Mouse (Mus musculus) neural tube, embryonic 14.5 days (tissue): ENCODE data around the gene Msi1. TPM values are rescaled to one million over a fixed set of nuclear protein-coding genes. Genes with fewer than 3 reads are reported as not detected.
"Not testable (repeated sequence)": the region's sequence is repeated elsewhere in the genome, so short reads cannot be mapped to it uniquely, and the experiment has no call there.

ENCODE experiments used
- ATAC-seq: fragments of 200-750 bp; cut with Nextera tagmentation; 2 replicates; pipeline ENCODE4 v1.8.0; 2017; ENCODE audit warnings: low read depth, mild to moderate bottlenecking, moderate TSS enrichment, moderate library complexity
- H3K27ac ChIP-seq: fragments of 300-500 bp; sonication (generic); 2 replicates; pipeline ENCODE4 v1.5.1; 2014; ENCODE audit warnings: low read depth, mild to moderate bottlenecking, control low read depth, low read length, moderate library complexity, mixed read lengths
- H3K27me3 ChIP-seq: fragments of 300-500 bp; sonication (generic); 2 replicates; pipeline ENCODE4 v1.6.1; 2014; ENCODE audit warnings: low read length; ENCODE audit not compliant: control insufficient read depth, insufficient read depth
- H3K36me3 ChIP-seq: fragments of 300-500 bp; sonication (generic); 2 replicates; pipeline ENCODE4 v1.6.1; 2014; ENCODE audit warnings: low read length, mixed read lengths; ENCODE audit not compliant: control insufficient read depth, insufficient read depth
- H3K4me1 ChIP-seq: fragments of 300-500 bp; sonication (generic); 2 replicates; pipeline ENCODE4 v1.6.1; 2014; ENCODE audit warnings: low read length; ENCODE audit not compliant: control insufficient read depth, insufficient read depth
- H3K4me2 ChIP-seq: fragments of 300-500 bp; sonication (generic); 2 replicates; pipeline ENCODE4 v1.6.1; 2014; ENCODE audit warnings: mild to moderate bottlenecking, low read depth, low read length, control low read depth
- H3K4me3 ChIP-seq: fragments of 300-500 bp; sonication (generic); 2 replicates; pipeline ENCODE4 v1.5.1; 2014; ENCODE audit warnings: low read depth, low read length, control low read depth, mixed read lengths
- H3K9ac ChIP-seq: fragments of 300-500 bp; sonication (generic); replicated peaks from 2 replicates; pipeline ENCODE4 v1.6.1; 2014; ENCODE audit warnings: low read depth, mild to moderate bottlenecking, control low read depth, low read length, mixed read lengths
- H3K9me3 ChIP-seq: fragments of 300-500 bp; sonication (generic); 2 replicates; pipeline ENCODE4 v1.6.1; 2016; ENCODE audit warnings: low read length; ENCODE audit not compliant: control insufficient read depth
- WGBS: fragments of 180-500 bp; shearing (Covaris S2); extraction: QIAGEN DNeasy Blood & Tissue Kit; methylation state at CpG from one replicate; pipeline ENCODE4 v1.1.7; 2014; 5-methylcytosine and 5-hydroxymethylcytosine counted together
- polyA plus RNA-seq: library from polyadenylated mRNA; unstranded; fragments of >200 nt; fragmentation: Nextera tagmentation; extraction: Ambion mirVana; gene quantifications from 2 replicates; pipeline ENCODE4 v1.2.1, GENCODE M21; 2014

Msi1 gene
- polyA plus RNA-seq, 1 experiment from 2014 or later = 55.1 TPM

DNA sequence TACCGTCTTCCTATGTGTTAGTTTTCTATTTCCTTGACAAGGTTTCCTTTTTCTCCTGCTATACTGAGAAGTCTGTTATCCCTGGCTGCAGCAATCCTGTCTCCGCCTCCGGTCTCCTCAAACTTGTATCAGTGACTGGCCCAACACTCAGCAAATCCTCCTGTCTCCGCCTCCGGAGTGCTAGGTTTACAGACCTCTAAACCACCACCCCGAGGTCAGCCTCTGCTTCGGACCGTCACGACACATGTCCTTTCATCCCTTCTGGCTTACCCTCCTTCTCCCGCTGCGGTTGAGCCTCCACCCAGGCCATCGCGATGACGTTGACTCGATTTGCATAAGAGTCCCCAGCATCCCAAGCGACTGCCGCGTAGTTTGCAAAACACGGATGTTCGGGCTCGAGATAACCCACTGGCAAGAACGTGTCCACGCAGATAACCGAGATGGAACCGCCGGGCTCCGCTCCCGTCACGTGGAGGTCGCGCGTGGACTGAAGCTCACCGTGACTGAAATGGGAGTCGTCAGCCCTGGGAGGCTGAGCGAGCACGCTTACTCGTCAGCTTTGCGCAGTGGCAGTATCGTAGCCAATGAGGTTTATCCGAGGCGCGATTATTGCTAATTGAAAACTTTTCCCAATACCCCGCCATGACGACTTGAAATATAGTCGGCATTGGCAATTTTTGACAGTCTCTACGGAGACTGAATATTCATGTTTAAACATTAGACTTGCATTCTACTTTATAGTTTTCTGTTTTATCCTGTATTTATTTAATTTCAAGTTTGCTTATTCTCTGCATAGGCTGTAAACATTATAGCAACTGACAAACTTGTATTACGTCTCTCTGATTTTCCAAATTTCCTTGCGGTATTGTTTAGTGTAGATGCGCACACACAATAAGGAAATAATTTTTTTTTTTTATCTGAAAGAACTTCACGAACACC, 60.6 kb downstream of the Msi1 start:
- H3K4me3 ChIP-seq = peak overlapping the region; percentile 28
- H3K27me3 ChIP-seq = no peaks in the 10 kb centered on the region
- no peaks in the 10 kb centered on the region for H3K36me3 ChIP-seq
- peak overlapping the region; percentile 69 for H3K4me2 ChIP-seq
- no peaks in the 10 kb centered on the region for H3K9me3 ChIP-seq
- peaks cover 15% of the 10 kb centered on the region for H3K4me1 ChIP-seq
- ATAC-seq = peak; percentile 77
- peak overlapping the region; percentile 75 for H3K9ac ChIP-seq
- WGBS = under 1% methylated on average over 50 of the region's 50 CpGs
- peak overlapping the region; percentile 100 for H3K27ac ChIP-seq

- ATAC-seq = no peak
- H3K27me3 ChIP-seq = no peaks in the 10 kb centered on the region
- H3K4me2 ChIP-seq = 0 out of 2 replicates have a peak overlapping the region, but pooled peaks have one; percentile 12
- H3K9ac ChIP-seq = no peak overlapping the region
- peak overlapping the region; percentile 31; the same call in 1 of the 2 replicates for H3K27ac ChIP-seq
- H3K4me3 ChIP-seq = no peak overlapping the region
- H3K4me1 ChIP-seq = peaks cover 15% of the 10 kb centered on the region
- H3K36me3 ChIP-seq = no peaks in the 10 kb centered on the region
- 15% methylated on average over 8 of the region's 8 CpGs for WGBS
- H3K9me3 ChIP-seq = no peaks in the 10 kb centered on the region
Observed at GRCm38 (mm10) chr5:115490638-115491000, 61.2 kb downstream of the Msi1 start.

DNA sequence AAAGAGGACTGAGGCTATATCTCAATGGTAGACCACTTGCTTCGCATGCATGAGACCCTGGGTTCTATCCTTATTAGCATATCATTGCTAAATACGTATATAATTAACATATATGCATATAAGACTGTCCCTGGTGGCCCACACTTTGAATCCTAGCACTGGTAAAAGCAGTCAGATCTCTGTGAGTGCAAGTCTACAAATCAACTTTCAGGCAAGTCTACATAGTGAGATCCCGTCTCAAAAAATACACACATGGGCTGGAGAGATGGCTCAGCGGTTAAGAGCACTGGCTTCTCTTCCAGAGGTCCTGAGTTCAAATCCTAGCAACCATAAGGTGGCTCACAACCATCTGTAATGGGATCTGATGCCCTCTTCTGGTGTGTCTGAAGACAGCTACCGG, 61.7 kb downstream of the Msi1 start:
- Histone ChIP-seq H3K4me2 (no peak overlapping the region; the same call in 1 of the 2 replicates), H3K9ac (no peak overlapping the region), H3K36me3 (no peaks in the 10 kb centered on the region), H3K9me3 (no peaks in the 10 kb centered on the region), H3K27me3 (no peaks in the 10 kb centered on the region), H3K4me3 (no peak overlapping the region), H3K27ac (no peak overlapping the region), H3K4me1 (peaks cover 15% of the 10 kb centered on the region)
- no peak for ATAC-seq
- WGBS = 31% methylated on average over 5 of the region's 5 CpGs

GRCm38 (mm10) chr5:115491771-115492322, 62.4 kb downstream of the Msi1 start:
- no peak for ATAC-seq
- H3K4me3 ChIP-seq = no peak overlapping the region
- no peaks in the 10 kb centered on the region for H3K9me3 ChIP-seq
- no peak overlapping the region for H3K27ac ChIP-seq
- peak overlapping the region; percentile 36 for H3K4me2 ChIP-seq
- no peaks in the 10 kb centered on the region for H3K27me3 ChIP-seq
- H3K36me3 ChIP-seq = no peaks in the 10 kb centered on the region
- 2% methylated on average over 28 of the region's 28 CpGs for WGBS
- peaks cover 15% of the 10 kb centered on the region for H3K4me1 ChIP-seq
- peak overlapping the region; percentile 34 for H3K9ac ChIP-seq

DNA sequence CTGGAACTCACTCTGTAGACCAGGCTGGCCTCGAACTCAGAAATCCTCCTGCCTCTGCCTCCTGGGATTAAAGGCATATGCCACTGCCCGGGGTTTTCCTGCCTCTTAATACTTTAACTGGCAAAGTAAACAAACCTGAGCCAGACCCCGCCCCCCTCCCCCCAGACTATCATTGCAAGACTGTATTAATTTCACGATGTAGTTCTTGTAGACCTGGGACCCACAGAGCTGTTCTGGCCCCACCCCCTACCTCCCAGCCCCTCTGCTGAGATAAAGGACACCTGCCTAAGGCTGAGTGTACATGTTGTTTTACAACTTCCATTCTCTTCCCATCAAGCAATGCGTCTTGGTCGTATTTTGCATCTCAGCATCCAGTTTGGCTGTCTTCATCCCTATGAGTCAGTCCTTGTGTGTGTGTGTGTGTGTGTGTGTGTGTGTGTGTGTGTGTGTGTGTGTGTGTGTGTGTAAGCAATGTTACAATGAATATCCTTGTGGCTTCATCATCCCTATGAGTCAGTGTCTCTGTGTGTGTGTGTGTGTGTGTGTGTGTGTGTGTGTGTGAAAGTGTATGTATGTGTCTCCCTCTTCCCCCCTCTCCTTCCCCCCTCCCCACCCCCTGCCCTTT, 63.4 kb downstream of the Msi1 start:
- Histone ChIP-seq H3K27me3 (no peaks in the 10 kb centered on the region), H3K9ac (no peak overlapping the region), H3K27ac (no peak overlapping the region), H3K9me3 (no peaks in the 10 kb centered on the region), H3K4me1 (peaks cover 15% of the 10 kb centered on the region), H3K4me3 (no peak overlapping the region), H3K36me3 (no peaks in the 10 kb centered on the region), H3K4me2 (no peak overlapping the region)
- no peak for ATAC-seq
- 74% methylated on average over 6 of the region's 6 CpGs for WGBS

DNA sequence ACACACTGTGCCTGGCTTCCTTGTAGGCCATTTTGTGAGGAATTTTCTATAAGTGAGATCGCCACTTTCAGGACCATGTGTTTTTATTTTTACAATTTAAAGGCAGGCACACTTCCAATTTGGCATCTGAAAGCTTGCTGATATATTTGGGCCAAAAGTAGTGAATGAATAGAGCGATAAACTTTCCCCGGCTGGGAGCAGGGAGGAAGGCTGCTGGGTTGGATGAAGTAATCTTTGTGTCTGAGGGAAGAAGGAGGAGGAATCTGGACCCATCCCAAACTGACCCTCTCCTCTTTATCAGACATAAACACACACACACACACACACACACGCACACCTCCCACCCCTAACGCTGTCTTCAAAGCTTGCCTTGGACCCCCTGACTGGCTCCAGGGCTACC, 64.0 kb downstream of the Msi1 start:
- H3K9ac ChIP-seq = no peak overlapping the region
- WGBS = 51% methylated on average over 5 of the region's 5 CpGs
- no peaks in the 10 kb centered on the region for H3K27me3 ChIP-seq
- peaks cover 15% of the 10 kb centered on the region for H3K4me1 ChIP-seq
- H3K36me3 ChIP-seq = no peaks in the 10 kb centered on the region
- H3K27ac ChIP-seq = no peak overlapping the region
- ATAC-seq = no peak
- H3K4me2 ChIP-seq = no peak overlapping the region
- H3K9me3 ChIP-seq = no peaks in the 10 kb centered on the region
- H3K4me3 ChIP-seq = no peak overlapping the region

GRCm38 (mm10) chr5:115495618-115496017, 66.2 kb downstream of the Msi1 start:
- not testable (repeated sequence) for H3K36me3 ChIP-seq, H3K9me3 ChIP-seq, H3K27me3 ChIP-seq, H3K9ac ChIP-seq, H3K4me3 ChIP-seq, ATAC-seq, H3K4me2 ChIP-seq, H3K27ac ChIP-seq
- WGBS = 81% methylated on average over 3 of the region's 3 CpGs
- H3K4me1 ChIP-seq = peaks cover 14% of the 10 kb centered on the region

DNA sequence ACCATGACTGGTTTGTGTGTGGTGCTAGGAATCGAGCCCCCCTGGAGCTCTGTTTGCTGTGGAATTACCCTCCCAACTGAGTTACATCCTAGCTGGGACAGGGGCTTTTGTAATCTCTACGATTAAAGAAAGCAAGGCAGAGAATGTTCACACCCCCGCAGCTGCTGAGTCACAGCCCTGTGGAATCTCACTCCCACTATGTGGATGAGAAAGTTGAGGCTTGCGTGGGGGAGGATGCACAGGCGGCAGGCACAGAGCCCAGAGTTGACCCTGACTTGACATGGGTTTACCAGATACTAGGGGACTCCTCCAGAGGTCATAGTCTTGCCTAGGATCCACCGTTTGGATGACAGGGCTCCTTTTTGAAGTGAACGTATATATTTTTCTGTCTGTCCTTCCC, 67.6 kb downstream of the Msi1 start:
- WGBS = 78% methylated on average over 7 of the region's 7 CpGs
- no peaks in the 10 kb centered on the region for H3K9me3 ChIP-seq
- no peak overlapping the region for H3K4me3 ChIP-seq
- H3K36me3 ChIP-seq = no peaks in the 10 kb centered on the region
- no peak overlapping the region for H3K27ac ChIP-seq
- no peak overlapping the region for H3K9ac ChIP-seq
- no peak for ATAC-seq
- no peaks in the 10 kb centered on the region for H3K27me3 ChIP-seq
- peaks cover 3% of the 10 kb centered on the region for H3K4me1 ChIP-seq
- no peak overlapping the region for H3K4me2 ChIP-seq
